Mouse (Mus musculus): ENCODE results near the gene Babam2.

Babam2 gene

GRCm38 (mm10) chr5:32080490-32081219, 383.2 kb downstream of the Babam2 start:
- no peak for DNase-seq (ENCODE audit: low spot score)

- no peak for DNase-seq (ENCODE audit: low spot score)
Measured at GRCm38 (mm10) chr5:32084401-32084804, 386.9 kb downstream of the Babam2 start.

GRCm38 (mm10) chr5:32085566-32085965, 388.1 kb downstream of the Babam2 start:
- DNase-seq (ENCODE audit: low spot score): no peak

GRCm38 (mm10) chr5:32085971-32086370, 388.5 kb downstream of the Babam2 start:
- no peak for DNase-seq (ENCODE audit: low spot score)

GRCm38 (mm10) chr5:32086526-32087090, 389.1 kb downstream of the Babam2 start:
- no peak for DNase-seq (ENCODE audit: low spot score)

GRCm38 (mm10) chr5:32089481-32089880, 392.0 kb downstream of the Babam2 start:
- no peak for DNase-seq (ENCODE audit: low spot score)

- DNase-seq (ENCODE audit: low spot score): no peak
Measured at GRCm38 (mm10) chr5:32092281-32092680, 394.8 kb downstream of the Babam2 start.

- no peak for DNase-seq (ENCODE audit: low spot score)
Measured at GRCm38 (mm10) chr5:32098691-32099090, 401.2 kb downstream of the Babam2 start.

- peak; percentile 89 for DNase-seq (ENCODE audit: low spot score)
Measured at GRCm38 (mm10) chr5:32102484-32102883, 405.0 kb downstream of the Babam2 start.

- no peak for DNase-seq (ENCODE audit: low spot score)
Measured at GRCm38 (mm10) chr5:32102971-32103431, 405.5 kb downstream of the Babam2 start.

- DNase-seq (ENCODE audit: low spot score): peak; percentile 21
Measured at GRCm38 (mm10) chr5:32103545-32103944, 406.1 kb downstream of the Babam2 start.

GRCm38 (mm10) chr5:32104119-32104990, 406.9 kb downstream of the Babam2 start:
- no peak for DNase-seq (ENCODE audit: low spot score)

- DNase-seq (ENCODE audit: low spot score): no peak
Measured at GRCm38 (mm10) chr5:32106473-32107140, 409.1 kb downstream of the Babam2 start.

- DNase-seq (ENCODE audit: low spot score): no peak
Measured at GRCm38 (mm10) chr5:32110651-32111050, 413.2 kb downstream of the Babam2 start.

GRCm38 (mm10) chr5:32112206-32112916, 414.9 kb downstream of the Babam2 start:
- no peak for DNase-seq (ENCODE audit: low spot score)

GRCm38 (mm10) chr5:32120901-32121376, 423.5 kb downstream of the Babam2 start:
- DNase-seq (ENCODE audit: low spot score): no peak

- no peak for DNase-seq (ENCODE audit: low spot score)
Measured at GRCm38 (mm10) chr5:32121936-32122335, 424.5 kb downstream of the Babam2 start.

GRCm38 (mm10) chr5:32122363-32122762, 424.9 kb downstream of the Babam2 start:
- no peak for DNase-seq (ENCODE audit: low spot score)

GRCm38 (mm10) chr5:32124957-32125356, 427.5 kb downstream of the Babam2 start:
- no peak for DNase-seq (ENCODE audit: low spot score)

GRCm38 (mm10) chr5:32127226-32127625, 429.7 kb downstream of the Babam2 start:
- no peak for DNase-seq (ENCODE audit: low spot score)

GRCm38 (mm10) chr5:32127927-32128326, 430.4 kb downstream of the Babam2 start:
- no peak for DNase-seq (ENCODE audit: low spot score)

Data from MN1 (cell line).